Comparison of ENCODE assay signal across 9 mouse cellular contexts in the genomic region with DNA sequence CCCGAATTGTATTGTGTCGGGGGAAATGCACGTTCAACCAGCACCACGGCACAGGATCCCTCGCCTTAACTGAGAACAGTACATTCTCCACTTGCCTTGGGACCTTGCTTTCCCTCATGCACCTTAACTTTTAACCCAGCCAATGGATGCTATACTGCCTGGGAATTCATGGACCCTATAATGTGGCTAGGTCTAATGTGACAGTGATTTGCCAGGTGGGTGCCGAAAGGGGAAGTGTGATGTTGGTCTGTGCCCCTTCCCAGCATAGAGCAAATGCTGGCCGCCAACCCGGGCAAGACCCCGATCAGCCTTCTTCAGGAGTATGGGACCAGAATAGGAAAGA. TPM values are rescaled to one million over a fixed set of nuclear protein-coding genes. Genes with fewer than 3 reads are reported as not detected.
DNase-seq lines count a peak whose midpoint lies in the region; ATAC-seq and TF ChIP-seq lines count a peak whose summit lies in the region.
"Had no signal": no experiment of that assay in that cellular context is flagged by ENCODE, and none has a peak within 500 bp of the region (broad histone marks: within the 10 kb centered on the region; RNA-seq: fewer than 3 reads in every experiment).

No protein-coding gene starts in this region.

- no peak for DNase-seq in lung, embryonic 14.5 days
- no peak for DNase-seq in lung, postnatal 10 days
- no peak for DNase-seq in limb, embryonic 10.5 days (ENCODE audit: low spot score)
- no peak for DNase-seq in gastrocnemius, postnatal 14 days
- no peak for DNase-seq in yolk sac, embryonic 10.5 days (ENCODE audit: low spot score)
- DNase-seq in right cerebral cortex, postnatal 4 days = no peak

- H3K9ac ChIP-seq in lung, embryonic 14.5 days = peak overlapping the region; percentile 74
- peak overlapping the region; percentile 81 for H3K9ac ChIP-seq in neural tube, embryonic 14.5 days (replicated peaks; ENCODE audit: low read depth, low read length)

- H3K4me2 ChIP-seq in lung, embryonic 14.5 days = peak overlapping the region; percentile 91
- peak overlapping the region; percentile 57 for H3K4me2 ChIP-seq in neural tube, embryonic 14.5 days (ENCODE audit: low read depth, low read length)

- H3K27ac ChIP-seq in lung, embryonic 14.5 days (ENCODE audit: low read depth) = peak overlapping the region; percentile 99
- H3K27ac ChIP-seq in embryonic fibroblast, embryonic 13.5 days (ENCODE audit: insufficient read depth, low read length) = peak overlapping the region; percentile 98
- peak overlapping the region; percentile 98 for H3K27ac ChIP-seq in limb, embryonic 10.5 days
- H3K27ac ChIP-seq in neural tube, embryonic 14.5 days (ENCODE audit: low read depth, low read length) = peak overlapping the region; percentile 98

- no peaks in the 10 kb centered on the region for H3K27me3 ChIP-seq in lung, embryonic 14.5 days (ENCODE audit: insufficient read depth, low read length)
- no peaks in the 10 kb centered on the region for H3K27me3 ChIP-seq in limb, embryonic 10.5 days (ENCODE audit: low read depth, poor library complexity, severe bottlenecking)
- H3K27me3 ChIP-seq in neural tube, embryonic 14.5 days (ENCODE audit: control insufficient read depth, insufficient read depth, low read length) = no peaks in the 10 kb centered on the region

- peaks cover 33% of the 10 kb centered on the region for H3K36me3 ChIP-seq in lung, embryonic 14.5 days (ENCODE audit: insufficient read depth)
- H3K36me3 ChIP-seq in limb, embryonic 10.5 days = peaks cover 37% of the 10 kb centered on the region
- H3K36me3 ChIP-seq in neural tube, embryonic 14.5 days (ENCODE audit: control insufficient read depth, insufficient read depth, low read length) = 0 out of 2 replicates have a peak, but pooled peaks cover 4% of the 10 kb centered on the region

- peak; percentile 68; the same call in 1 of the 2 replicates for TF ChIP-seq POLR2A in embryonic fibroblast, embryonic 13.5 days (IDR thresholded peaks at IDR 0.05; ENCODE audit: low read depth, low read length)

- H3K4me3 ChIP-seq in lung, embryonic 14.5 days (ENCODE audit: low read depth, low read length) = peak overlapping the region; percentile 67
- peak overlapping the region; percentile 47 for H3K4me3 ChIP-seq in embryonic fibroblast, embryonic 13.5 days (ENCODE audit: insufficient read depth, low read length)
- H3K4me3 ChIP-seq in limb, embryonic 10.5 days = peak overlapping the region; percentile 74
- peak overlapping the region; percentile 53 for H3K4me3 ChIP-seq in neural tube, embryonic 14.5 days (ENCODE audit: low read depth, low read length)

- no peak for TF ChIP-seq CTCF in lung, embryonic 14.5 days (IDR thresholded peaks at IDR 0.05; ENCODE audit: low read depth)
- no peak for TF ChIP-seq CTCF in embryonic fibroblast, embryonic 13.5 days (IDR thresholded peaks at IDR 0.05; ENCODE audit: borderline replicate concordance, insufficient read depth, low read length)

- intact Hi-C loops in gastrocnemius, postnatal 14 days (cut with DNase I; ENCODE audit: low total_unique reads) = no loop called here

- WGBS in lung, embryonic 14.5 days = 8% methylated on average over 9 of the region's 9 CpGs
- 22% methylated on average over 9 of the region's 9 CpGs for WGBS in limb, embryonic 10.5 days
- 24% methylated on average over 9 of the region's 9 CpGs for WGBS in neural tube, embryonic 14.5 days

- no peak; the same call in 1 of the 2 replicates for ATAC-seq in lung, embryonic 14.5 days (ENCODE audit: insufficient read depth)
- no peak for ATAC-seq in neural tube, embryonic 14.5 days (ENCODE audit: low read depth)

- no peaks in the 10 kb centered on the region for H3K9me3 ChIP-seq in lung, embryonic 14.5 days (ENCODE audit: low read depth, low read length)
- no peaks in the 10 kb centered on the region for H3K9me3 ChIP-seq in limb, embryonic 10.5 days (replicated peaks)
- no peaks in the 10 kb centered on the region for H3K9me3 ChIP-seq in neural tube, embryonic 14.5 days (ENCODE audit: control insufficient read depth, low read length)

- peaks cover 10% of the 10 kb centered on the region for H3K4me1 ChIP-seq in lung, embryonic 14.5 days (ENCODE audit: insufficient read depth)
- peaks cover 6% of the 10 kb centered on the region; the same call in 1 of the 2 replicates for H3K4me1 ChIP-seq in embryonic fibroblast, embryonic 13.5 days (ENCODE audit: control insufficient read depth, insufficient read depth, low read length)
- H3K4me1 ChIP-seq in limb, embryonic 10.5 days = peaks cover 37% of the 10 kb centered on the region
- H3K4me1 ChIP-seq in neural tube, embryonic 14.5 days (ENCODE audit: control insufficient read depth, insufficient read depth, low read length) = peaks cover 20% of the 10 kb centered on the region

RNA-seq across cellular contexts. Expression of gene Tarbp2, which starts 0.8 kb away (rescaled TPM):
- 74.5 and 81.2 TPM in 2 replicates for polyA plus RNA-seq in lung, embryonic 14.5 days (2014; fragmentation: Nextera tagmentation; extraction: Ambion mirVana)
- 39.5 and 44.5 TPM in 2 replicates for polyA plus RNA-seq in embryonic fibroblast, embryonic 13.5 days (2011; ENCODE audit: insufficient read length, low read depth, missing spikeins)
- 143 and 150 TPM in 2 replicates for polyA plus RNA-seq in limb, embryonic 10.5 days (2016; fragmentation: Nextera tagmentation; extraction: Ambion mirVana)
- 86.4 and 87.7 TPM in 2 replicates for polyA plus RNA-seq in neural tube, embryonic 14.5 days (2014; fragmentation: Nextera tagmentation; extraction: Ambion mirVana)
- 10 to 100 TPM; 37.9 to 40.2 TPM for total RNA-seq in gastrocnemius, postnatal 14 days (2021)

RNA-seq across cellular contexts. Expression of gene Map3k12, which starts 2.0 kb away (rescaled TPM):
- polyA plus RNA-seq in lung, embryonic 14.5 days (2014; fragmentation: Nextera tagmentation; extraction: Ambion mirVana) = 13.2 and 13.9 TPM in 2 replicates
- 19.1 and 20.9 TPM in 2 replicates for polyA plus RNA-seq in embryonic fibroblast, embryonic 13.5 days (2011; ENCODE audit: insufficient read length, low read depth, missing spikeins)
- polyA plus RNA-seq in limb, embryonic 10.5 days (2016; fragmentation: Nextera tagmentation; extraction: Ambion mirVana) = 23.8 and 27.7 TPM in 2 replicates
- polyA plus RNA-seq in neural tube, embryonic 14.5 days (2014; fragmentation: Nextera tagmentation; extraction: Ambion mirVana) = 44.8 and 48.8 TPM in 2 replicates
- 1 to 10 TPM; 3.1 TPM for total RNA-seq in gastrocnemius, postnatal 14 days (2021)

RNA-seq across cellular contexts. Expression of gene Npff, which starts 5.9 kb away (rescaled TPM):
- 1.9 and 2.9 TPM in 2 replicates for polyA plus RNA-seq in lung, embryonic 14.5 days (2014; fragmentation: Nextera tagmentation; extraction: Ambion mirVana)
- 1.2 and 1.4 TPM in 2 replicates for polyA plus RNA-seq in embryonic fibroblast, embryonic 13.5 days (2011; ENCODE audit: insufficient read length, low read depth, missing spikeins)
- 1.7 and 1.8 TPM in 2 replicates for polyA plus RNA-seq in limb, embryonic 10.5 days (2016; fragmentation: Nextera tagmentation; extraction: Ambion mirVana)
- 16.0 and 23.9 TPM in 2 replicates for polyA plus RNA-seq in neural tube, embryonic 14.5 days (2014; fragmentation: Nextera tagmentation; extraction: Ambion mirVana)
- 1 to 10 TPM; 1.4 to 1.7 TPM for total RNA-seq in gastrocnemius, postnatal 14 days (2021)

RNA-seq across cellular contexts. Expression of gene Gm10337, which starts 15.3 kb away (rescaled TPM):
- polyA plus RNA-seq in lung, embryonic 14.5 days (2014; fragmentation: Nextera tagmentation; extraction: Ambion mirVana) = not detected in 2 replicates
- not detected in 2 replicates for polyA plus RNA-seq in embryonic fibroblast, embryonic 13.5 days (2011; ENCODE audit: insufficient read length, low read depth, missing spikeins)
- 3.8 and 4.8 TPM in 2 replicates for polyA plus RNA-seq in limb, embryonic 10.5 days (2016; fragmentation: Nextera tagmentation; extraction: Ambion mirVana)
- 8.5 TPM in 1 of 2 replicates, not detected in the other for polyA plus RNA-seq in neural tube, embryonic 14.5 days (2014; fragmentation: Nextera tagmentation; extraction: Ambion mirVana)
- total RNA-seq in gastrocnemius, postnatal 14 days (2021) = not detected
- total RNA-seq: hematopoietic stem cell, adult 5-6 weeks had no signal

RNA-seq across cellular contexts. Expression of gene Pcbp2, which starts 48.5 kb away (rescaled TPM):
- polyA plus RNA-seq in lung, embryonic 14.5 days (2014; fragmentation: Nextera tagmentation; extraction: Ambion mirVana) = 280 and 281 TPM in 2 replicates
- polyA plus RNA-seq in embryonic fibroblast, embryonic 13.5 days (2011; ENCODE audit: insufficient read length, low read depth, missing spikeins) = 653 and 702 TPM in 2 replicates
- 230 and 235 TPM in 2 replicates for polyA plus RNA-seq in limb, embryonic 10.5 days (2016; fragmentation: Nextera tagmentation; extraction: Ambion mirVana)
- 159 and 160 TPM in 2 replicates for polyA plus RNA-seq in neural tube, embryonic 14.5 days (2014; fragmentation: Nextera tagmentation; extraction: Ambion mirVana)
- 100 to 1,000 TPM; 382 to 414 TPM for total RNA-seq in gastrocnemius, postnatal 14 days (2021)
